Mouse (Mus musculus) spleen, adult 2 months (tissue): ENCODE results near the gene Pbx1. TPM values are rescaled to one million over a fixed set of nuclear protein-coding genes. Genes with fewer than 3 reads are reported as not detected.

Experiments used
- DNase-seq, 2 experiments: peaks; one replicate each; pipeline versions ENCODE4 v3.0.0 to v3.0.0-alpha.2; 2012 to 2021; ENCODE audit warnings: low spot score in 2 of 2, low read depth in 1 of 2
- H3K27ac ChIP-seq: fragments of 200-500 bp; 2 replicates; pipeline ENCODE4 v1.5.1; 2012; ENCODE audit warnings: low read length, inconsistent platforms; ENCODE audit not compliant: insufficient read depth
- H3K27me3 ChIP-seq: fragments of 200-500 bp; 2 replicates; pipeline ENCODE4 v1.6.1; 2012; ENCODE audit warnings: mild to moderate bottlenecking, moderate library complexity, low read length, inconsistent platforms; ENCODE audit not compliant: control insufficient read depth, insufficient read depth
- H3K36me3 ChIP-seq: fragments of 200-500 bp; 2 replicates; pipeline ENCODE4 v1.6.1; 2012; ENCODE audit warnings: mild to moderate bottlenecking, low read length, inconsistent platforms; ENCODE audit not compliant: control insufficient read depth, insufficient read depth
- H3K4me1 ChIP-seq: fragments of 200-500 bp; 2 replicates; pipeline ENCODE4 v1.6.1; 2011; ENCODE audit warnings: inconsistent platforms; ENCODE audit not compliant: control insufficient read depth, insufficient read depth, insufficient read length
- H3K4me3 ChIP-seq: fragments of 200-500 bp; 2 replicates; pipeline ENCODE4 v1.5.1; 2011; ENCODE audit warnings: mild to moderate bottlenecking, inconsistent platforms; ENCODE audit not compliant: insufficient read depth, insufficient read length; ENCODE audit errors: extremely low read depth
- CTCF ChIP-seq: fragments of 200-500 bp; IDR thresholded peaks from 2 replicates; pipeline ENCODE4 v1.5.1; 2011; ENCODE audit warnings: mild to moderate bottlenecking, inconsistent platforms; ENCODE audit not compliant: insufficient read depth, insufficient read length, insufficient replicate concordance; ENCODE audit errors: extremely low read depth
- POLR2A ChIP-seq: fragments of 200-500 bp; IDR thresholded peaks from 2 replicates; pipeline ENCODE4 v1.6.1; 2011; ENCODE audit warnings: low read depth, low read length, inconsistent platforms
- WGBS: fragments of 180-500 bp; shearing (Covaris S2); methylation state at CpG from one replicate; pipeline ENCODE4 v1.1.7; 2018; 5-methylcytosine and 5-hydroxymethylcytosine counted together
- polyA plus RNA-seq: library from polyadenylated mRNA; depleted of rRNA; stranded (reverse); fragments of >200 nt; gene quantifications from 2 replicates; pipeline ENCODE4 v1.2.3, GENCODE M21; 2012

Pbx1 gene
- polyA plus RNA-seq, 1 experiment: 9.2 TPM

DNA sequence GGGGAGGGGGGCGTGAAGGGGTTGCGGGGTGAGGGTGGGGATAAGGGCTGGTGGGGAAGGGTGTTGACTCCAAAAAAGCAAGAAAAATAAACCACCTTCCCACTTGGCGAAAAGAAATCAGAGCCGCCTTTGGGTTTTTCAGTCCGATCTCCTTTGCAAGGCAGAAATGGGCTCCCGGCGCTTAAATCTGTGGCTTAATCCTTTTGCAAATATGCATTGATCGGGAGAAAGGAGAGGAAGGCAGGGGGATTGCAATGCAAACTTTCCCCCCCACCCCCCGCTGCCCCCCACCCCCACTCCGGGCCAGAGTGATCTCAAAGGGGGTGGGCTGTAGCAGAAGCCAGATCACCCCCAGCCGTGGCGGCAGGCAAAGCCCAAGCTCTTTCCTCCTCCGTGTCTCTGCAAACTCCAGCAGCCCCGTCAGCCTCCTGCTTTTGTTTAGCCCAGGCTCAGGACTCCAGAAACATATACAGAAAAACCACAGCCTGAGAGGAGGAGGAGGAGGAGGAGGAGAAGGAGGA, 299 bp downstream of the Pbx1 start:
- TF ChIP-seq POLR2A (no peak), CTCF (no peak)
- H3K27ac ChIP-seq: no peak overlapping the region; the same call in 1 of the 2 replicates
- DNase-seq: no peak
- no peaks in the 10 kb centered on the region; the same call in 1 of the 2 replicates for H3K4me1 ChIP-seq
- peak overlapping the region; percentile 67 for H3K4me3 ChIP-seq
- H3K36me3 ChIP-seq: no peaks in the 10 kb centered on the region
- WGBS: 1% methylated on average over 14 of the region's 14 CpGs
- H3K27me3 ChIP-seq: peaks cover 2% of the 10 kb centered on the region; the same call in 1 of the 2 replicates

DNA sequence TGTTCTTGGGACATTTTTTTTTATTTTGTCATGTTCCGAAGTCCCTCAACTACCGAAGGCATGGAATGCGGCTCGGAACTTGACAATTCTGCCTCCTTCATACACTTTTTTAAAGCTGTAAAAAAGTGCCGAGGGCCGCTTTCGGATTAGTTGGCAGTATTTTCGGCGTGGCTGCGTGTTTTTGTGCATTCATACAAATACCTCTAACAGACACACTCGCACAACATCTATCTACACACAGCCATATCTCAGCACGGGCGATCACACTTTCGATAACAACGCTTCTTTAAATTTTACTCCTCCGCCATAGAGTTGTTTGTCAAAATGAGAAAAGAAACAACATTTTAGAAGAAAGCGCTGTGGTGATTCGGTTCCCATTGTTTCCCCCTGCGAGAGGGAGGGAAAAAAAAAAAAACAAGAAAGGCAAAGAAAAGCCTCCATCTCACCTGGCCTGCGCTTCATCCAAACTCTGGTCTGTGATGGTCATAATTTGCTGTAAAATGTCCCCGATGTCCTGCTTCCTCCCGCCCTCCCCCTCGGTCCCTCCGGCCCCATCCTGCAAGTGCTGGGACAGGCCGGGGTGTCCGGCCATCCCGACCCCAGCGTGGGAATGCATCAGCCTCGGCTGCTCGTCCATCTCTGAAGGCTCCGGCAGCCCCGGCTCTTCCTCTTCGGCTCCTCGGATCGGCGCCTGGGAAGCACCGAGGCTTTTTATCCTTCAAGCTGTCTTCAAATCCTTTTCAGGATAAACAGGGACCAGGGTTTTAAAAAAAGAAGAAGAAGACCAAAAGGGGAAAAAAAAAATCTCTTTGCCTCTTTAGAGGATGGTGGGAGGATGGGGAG, 981 bp downstream of the Pbx1 start:
- TF ChIP-seq POLR2A: no peak
- TF ChIP-seq CTCF: no peak
- 1% methylated on average over 37 of the region's 37 CpGs for WGBS
- Histone ChIP-seq H3K4me1 (no peaks in the 10 kb centered on the region; the same call in 1 of the 2 replicates), H3K4me3 (peak overlapping the region; percentile 67), H3K27ac (no peak overlapping the region), H3K36me3 (no peaks in the 10 kb centered on the region), H3K27me3 (peaks cover 2% of the 10 kb centered on the region; the same call in 1 of the 2 replicates)
- DNase-seq: peak in 1 of 2 experiments; percentile 6

- Histone ChIP-seq H3K27ac (no peak overlapping the region), H3K27me3 (peaks cover 2% of the 10 kb centered on the region; the same call in 1 of the 2 replicates), H3K4me3 (peak overlapping the region; percentile 4; the same call in 1 of the 2 replicates), H3K4me1 (no peaks in the 10 kb centered on the region; the same call in 1 of the 2 replicates), H3K36me3 (no peaks in the 10 kb centered on the region)
- TF ChIP-seq POLR2A (no peak), CTCF (no peak)
- WGBS: 26% methylated on average over 5 of the region's 5 CpGs
- no peak for DNase-seq
Observed at GRCm38 (mm10) chr1:168429856-168430644, 2.0 kb downstream of the Pbx1 start.

- no peak for DNase-seq
- no peak for TF ChIP-seq POLR2A
- TF ChIP-seq CTCF: no peak
- Histone ChIP-seq H3K27ac (no peak overlapping the region), H3K4me3 (peak overlapping the region; percentile 33), H3K27me3 (peaks cover 2% of the 10 kb centered on the region; the same call in 1 of the 2 replicates), H3K36me3 (no peaks in the 10 kb centered on the region), H3K4me1 (no peaks in the 10 kb centered on the region; the same call in 1 of the 2 replicates)
- 61% methylated on average over 5 of the region's 5 CpGs for WGBS
Observed at GRCm38 (mm10) chr1:168429406-168429805, 2.7 kb downstream of the Pbx1 start.

DNA sequence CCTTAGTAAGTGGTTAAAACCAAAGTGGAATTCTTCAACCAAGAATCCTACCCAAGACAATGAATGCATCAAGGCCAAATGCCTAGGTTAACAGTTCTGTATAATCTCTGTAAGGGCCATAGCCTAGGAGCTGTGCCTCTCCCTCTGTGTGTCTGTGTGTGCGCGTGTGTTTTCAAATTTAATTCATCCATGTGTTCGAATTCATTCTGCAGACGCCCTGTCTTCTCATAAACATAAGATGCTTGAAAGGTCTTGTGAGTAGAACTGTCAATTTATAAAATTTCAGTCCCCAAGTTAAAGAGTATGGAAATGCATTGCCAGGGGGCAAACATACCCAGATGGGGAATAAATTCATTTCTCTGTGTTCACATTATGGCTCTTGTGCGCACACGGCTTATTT, 3.8 kb downstream of the Pbx1 start:
- Histone ChIP-seq H3K27ac (no peak overlapping the region), H3K27me3 (peaks cover 2% of the 10 kb centered on the region; the same call in 1 of the 2 replicates)

GRCm38 (mm10) chr1:168427596-168427995, 4.5 kb downstream of the Pbx1 start:
- Histone ChIP-seq H3K27me3 (peaks cover 2% of the 10 kb centered on the region; the same call in 1 of the 2 replicates), H3K27ac (no peak overlapping the region), H3K4me1 (no peaks in the 10 kb centered on the region; the same call in 1 of the 2 replicates), H3K4me3 (no peak overlapping the region), H3K36me3 (no peaks in the 10 kb centered on the region)
- no peak for TF ChIP-seq POLR2A
- TF ChIP-seq CTCF: no peak
- WGBS: 61% methylated on average over 4 of the region's 4 CpGs
- DNase-seq: no peak

More for the DNA sequence above, 3.8 kb downstream of the Pbx1 start:
- Histone ChIP-seq H3K36me3 (no peaks in the 10 kb centered on the region), H3K4me3 (no peak overlapping the region), H3K4me1 (no peaks in the 10 kb centered on the region; the same call in 1 of the 2 replicates)
- 86% methylated on average over 6 of the region's 6 CpGs for WGBS
- DNase-seq: no peak
- TF ChIP-seq POLR2A: no peak
- no peak for TF ChIP-seq CTCF
